Mouse (Mus musculus) heart, embryonic 16.5 days (tissue): ENCODE results near the gene Zfpl1. TPM values are rescaled to one million over a fixed set of nuclear protein-coding genes. Genes with fewer than 3 reads are reported as not detected.

Experiments used
- ATAC-seq: fragments of 200-750 bp; cut with Nextera tagmentation; replicated peaks from 2 replicates; pipeline ENCODE4 v1.8.0; 2017; ENCODE audit warnings: moderate number of reproducible peaks; ENCODE audit not compliant: insufficient read depth, low FRiP score; ENCODE audit errors: extremely low read depth
- H3K27ac ChIP-seq: fragments of 300-500 bp; sonication (generic); 2 replicates; pipeline ENCODE4 v1.5.1; 2014; ENCODE audit warnings: mild to moderate bottlenecking, low read length, control low read depth, moderate library complexity
- H3K27me3 ChIP-seq: fragments of 300-500 bp; sonication (generic); 2 replicates; pipeline ENCODE4 v1.6.1; 2014; ENCODE audit warnings: low read length, mixed read lengths; ENCODE audit not compliant: control insufficient read depth, insufficient read depth
- H3K36me3 ChIP-seq: fragments of 300-500 bp; sonication (generic); 2 replicates; pipeline ENCODE4 v1.6.1; 2014; ENCODE audit not compliant: control insufficient read depth, insufficient read depth
- H3K4me1 ChIP-seq: fragments of 300-500 bp; sonication (generic); 2 replicates; pipeline ENCODE4 v1.6.1; 2014; ENCODE audit warnings: low read length, mixed read lengths; ENCODE audit not compliant: control insufficient read depth, insufficient read depth
- H3K4me2 ChIP-seq: fragments of 300-500 bp; sonication (generic); 2 replicates; pipeline ENCODE4 v1.6.1; 2014; ENCODE audit warnings: low read depth, mild to moderate bottlenecking, control low read depth, low read length
- H3K4me3 ChIP-seq: fragments of 300-500 bp; sonication (generic); 2 replicates; pipeline ENCODE4 v1.5.1; 2014; ENCODE audit warnings: mild to moderate bottlenecking, control low read depth, low read length
- H3K9ac ChIP-seq: fragments of 300-500 bp; sonication (generic); 2 replicates; pipeline ENCODE4 v1.6.1; 2014; ENCODE audit warnings: low read length, control low read depth
- H3K9me3 ChIP-seq: fragments of 300-500 bp; sonication (generic); replicated peaks from 2 replicates; pipeline ENCODE4 v1.6.1; 2016; ENCODE audit warnings: low read length; ENCODE audit not compliant: control insufficient read depth
- whole genome bisulfite sequencing: fragments of 180-500 bp; shearing (Covaris S2); extraction: QIAGEN DNeasy Blood & Tissue Kit; methylation state at CpG from one replicate; pipeline ENCODE4 v1.1.7; 2014; 5-methylcytosine and 5-hydroxymethylcytosine counted together
- polyA plus RNA-seq: library from polyadenylated mRNA; unstranded; fragments of >200 nt; fragmentation: Nextera tagmentation; extraction: Ambion mirVana; gene quantifications from 2 replicates; pipeline ENCODE4 v1.2.1, GENCODE M21; 2015

Gene Zfpl1
- polyA plus RNA-seq, 1 experiment from 2014 or later = 46.1 TPM

DNA sequence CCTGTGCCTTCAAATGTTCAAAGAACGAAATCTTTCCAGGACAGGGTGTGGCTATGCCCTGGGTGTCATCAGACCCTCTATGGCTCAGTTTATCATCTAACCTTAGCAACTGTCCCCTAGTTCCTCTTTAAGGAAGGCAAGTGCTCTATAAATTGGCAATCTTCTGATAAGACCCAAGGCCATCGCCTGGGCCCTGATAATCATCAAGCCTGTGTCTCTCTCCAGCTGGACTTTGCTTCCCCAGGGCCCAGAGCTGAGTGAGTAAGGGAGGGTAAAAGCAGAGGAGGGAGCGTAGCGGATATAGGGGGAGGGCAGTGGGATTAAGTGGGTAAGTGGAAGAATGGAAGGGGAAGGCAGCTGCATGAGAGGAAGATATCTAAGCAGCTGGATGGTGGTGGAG is 19.7 kb upstream of the Zfpl1 start:
- Histone ChIP-seq H3K27me3 (no peaks in the 10 kb centered on the region), H3K9me3 (no peaks in the 10 kb centered on the region), H3K4me1 (no peaks in the 10 kb centered on the region), H3K9ac (no peak overlapping the region), H3K36me3 (no peaks in the 10 kb centered on the region), H3K4me2 (no peak overlapping the region), H3K27ac (no peak overlapping the region), H3K4me3 (no peak overlapping the region)
- no peak for ATAC-seq
- 64% methylated on average over 4 of the region's 4 CpGs for WGBS

DNA sequence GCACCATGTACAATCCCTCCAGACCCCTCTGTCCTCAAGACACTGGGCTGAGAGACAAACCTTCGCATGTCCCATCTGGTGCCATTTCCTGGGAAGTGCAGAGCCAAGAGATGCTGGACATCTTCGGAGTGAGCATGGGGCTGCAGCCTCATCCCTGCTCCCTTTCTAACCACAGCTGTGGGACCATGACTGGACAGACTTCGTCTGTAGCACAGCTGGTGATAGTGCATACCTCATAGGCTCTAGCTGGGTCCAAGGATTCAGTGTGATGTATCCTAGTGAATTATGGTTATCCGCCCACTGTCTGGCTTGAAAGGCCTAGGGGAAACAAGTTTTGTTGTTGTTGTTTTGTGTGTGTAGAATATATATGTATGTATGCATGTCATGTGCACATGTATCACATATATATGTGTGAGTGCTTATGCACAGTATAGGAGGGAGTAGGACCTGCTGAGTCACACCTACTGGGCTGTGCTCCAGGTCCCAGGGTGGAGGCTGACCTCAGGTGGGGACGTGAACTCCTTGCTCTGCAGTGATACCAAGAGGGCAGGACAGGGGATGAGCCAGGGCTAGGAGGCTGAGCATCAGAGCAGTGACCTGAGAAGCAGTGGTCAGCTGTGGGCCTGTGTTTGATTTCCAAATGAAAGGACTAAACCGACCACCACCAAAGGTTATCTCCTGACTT is 17.6 kb upstream of the Zfpl1 start:
- no peak overlapping the region for H3K9ac ChIP-seq
- no peaks in the 10 kb centered on the region for H3K36me3 ChIP-seq
- H3K27me3 ChIP-seq = no peaks in the 10 kb centered on the region
- H3K4me1 ChIP-seq = no peaks in the 10 kb centered on the region
- 67% methylated on average over 6 of the region's 6 CpGs for WGBS
- no peak overlapping the region for H3K4me3 ChIP-seq
- ATAC-seq = no peak
- no peaks in the 10 kb centered on the region for H3K9me3 ChIP-seq
- no peak overlapping the region for H3K27ac ChIP-seq
- no peak overlapping the region for H3K4me2 ChIP-seq

DNA sequence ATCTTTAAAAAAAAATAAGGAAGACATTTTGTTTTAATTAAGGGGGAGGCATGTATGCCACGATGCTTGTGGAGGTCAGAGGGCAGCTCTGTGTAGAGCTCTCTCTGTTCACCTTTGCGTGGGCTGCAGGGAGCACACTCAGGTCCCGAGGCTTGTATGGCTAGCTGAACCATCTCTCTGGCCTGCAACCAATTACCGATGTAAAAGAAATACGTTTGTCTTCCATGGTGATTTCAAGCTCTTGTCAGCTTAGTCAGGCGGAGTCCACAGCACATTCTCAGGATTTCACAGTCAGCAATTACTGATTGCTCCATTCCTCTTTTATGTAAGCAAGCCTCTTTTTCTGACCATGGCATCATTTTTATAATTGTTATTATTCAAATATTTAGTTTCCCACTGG is 16.4 kb upstream of the Zfpl1 start:
- H3K4me1 ChIP-seq = no peaks in the 10 kb centered on the region
- no peak overlapping the region for H3K9ac ChIP-seq
- no peaks in the 10 kb centered on the region for H3K36me3 ChIP-seq
- no peaks in the 10 kb centered on the region for H3K27me3 ChIP-seq
- 76% methylated on average over 6 of the region's 6 CpGs for WGBS
- no peak overlapping the region for H3K27ac ChIP-seq
- H3K4me2 ChIP-seq = no peak overlapping the region
- no peaks in the 10 kb centered on the region for H3K9me3 ChIP-seq
- no peak overlapping the region for H3K4me3 ChIP-seq
- no peak for ATAC-seq

DNA sequence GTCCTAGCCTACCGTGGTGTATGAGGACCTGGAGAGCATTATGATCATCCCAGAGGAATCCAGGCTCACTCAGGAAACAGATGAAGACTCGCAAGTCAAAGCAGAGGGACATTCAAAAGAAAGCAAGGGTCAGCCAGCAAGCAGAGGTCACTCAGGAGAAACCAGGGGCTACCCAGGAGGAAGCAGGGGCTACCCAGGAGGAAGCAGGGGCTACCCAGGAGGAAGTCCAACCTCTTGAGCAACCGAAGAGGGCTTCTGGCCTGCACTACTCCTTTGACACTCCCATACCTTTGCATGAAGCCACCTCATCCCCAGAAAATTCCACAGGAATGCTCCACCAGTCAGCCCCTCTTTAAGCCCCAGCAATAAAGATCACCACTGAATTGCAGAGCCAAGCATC is 13.1 kb upstream of the Zfpl1 start:
- Histone ChIP-seq H3K36me3 (no peaks in the 10 kb centered on the region), H3K4me3 (no peak overlapping the region), H3K4me2 (no peak overlapping the region), H3K9me3 (no peaks in the 10 kb centered on the region), H3K4me1 (no peaks in the 10 kb centered on the region), H3K27ac (no peak overlapping the region), H3K27me3 (no peaks in the 10 kb centered on the region), H3K9ac (no peak overlapping the region)
- WGBS = 78% methylated on average over 3 of the region's 3 CpGs
- no peak for ATAC-seq

DNA sequence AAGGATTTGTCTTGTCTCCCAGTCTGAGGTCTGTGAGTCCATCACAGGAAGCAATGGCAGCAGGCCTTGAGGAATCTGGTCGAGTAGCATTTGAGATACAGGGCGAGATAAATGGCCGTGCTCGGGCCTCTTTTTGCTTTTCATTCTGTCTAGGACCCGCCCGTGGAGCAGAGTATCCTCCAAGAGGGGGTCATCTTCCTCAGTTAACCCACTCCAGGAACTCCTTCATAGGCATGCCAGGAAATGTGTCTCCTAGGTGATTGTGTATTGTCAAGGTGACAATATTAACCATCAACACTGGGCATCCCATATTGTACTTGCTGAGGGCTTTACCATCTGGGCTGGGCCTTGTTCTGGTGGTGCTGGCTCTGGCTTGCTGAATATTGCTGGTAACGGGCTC is 9.4 kb upstream of the Zfpl1 start, which contains the start of gene AC131692.1:
AC131692.1 (plus strand) TSS at position 301 of the 400 bp plus-strand sequence.
- no peak for ATAC-seq
- WGBS = 86% methylated on average over 7 of the region's 7 CpGs
- no peak within 1 kb of the TSS for H3K4me2 ChIP-seq
- H3K27ac ChIP-seq = no peak within 1 kb of the TSS
- H3K4me3 ChIP-seq = no peak within 1 kb of the TSS
- no peak within 1 kb of the TSS for H3K9ac ChIP-seq
- H3K27me3 ChIP-seq = no peaks in the 10 kb centered on the region
- H3K36me3 ChIP-seq = peaks cover 10% of the 10 kb centered on the region
- H3K4me1 ChIP-seq = no peaks in the 10 kb centered on the region
- H3K9me3 ChIP-seq = no peaks in the 10 kb centered on the region

DNA sequence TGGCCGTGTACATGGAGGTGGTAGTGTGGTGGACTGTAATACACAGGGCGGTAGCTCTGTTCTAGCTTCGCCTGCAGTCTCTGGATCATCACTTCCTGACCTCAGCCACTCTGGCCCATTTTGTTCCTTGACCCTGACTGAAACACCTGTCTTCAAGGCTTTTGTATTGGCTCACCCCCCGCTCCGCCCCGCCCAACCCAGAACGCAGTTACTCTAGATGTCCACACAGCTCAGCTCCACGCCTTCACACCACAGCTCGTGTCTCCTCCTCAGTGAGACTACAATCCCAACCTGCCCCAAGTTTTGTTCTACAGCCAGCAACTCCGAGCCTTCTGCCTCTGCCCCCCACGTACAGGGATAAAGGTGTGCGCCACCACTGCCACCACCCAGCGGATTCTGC is 4.1 kb upstream of the Zfpl1 start:
- peaks cover 11% of the 10 kb centered on the region for H3K4me1 ChIP-seq
- H3K27ac ChIP-seq = no peak overlapping the region
- WGBS = 93% methylated on average over 13 of the region's 13 CpGs
- no peak overlapping the region for H3K4me2 ChIP-seq
- H3K9me3 ChIP-seq = no peaks in the 10 kb centered on the region
- no peak overlapping the region for H3K4me3 ChIP-seq
- no peak overlapping the region for H3K9ac ChIP-seq
- ATAC-seq = no peak
- H3K36me3 ChIP-seq = peaks cover 14% of the 10 kb centered on the region
- no peaks in the 10 kb centered on the region for H3K27me3 ChIP-seq

DNA sequence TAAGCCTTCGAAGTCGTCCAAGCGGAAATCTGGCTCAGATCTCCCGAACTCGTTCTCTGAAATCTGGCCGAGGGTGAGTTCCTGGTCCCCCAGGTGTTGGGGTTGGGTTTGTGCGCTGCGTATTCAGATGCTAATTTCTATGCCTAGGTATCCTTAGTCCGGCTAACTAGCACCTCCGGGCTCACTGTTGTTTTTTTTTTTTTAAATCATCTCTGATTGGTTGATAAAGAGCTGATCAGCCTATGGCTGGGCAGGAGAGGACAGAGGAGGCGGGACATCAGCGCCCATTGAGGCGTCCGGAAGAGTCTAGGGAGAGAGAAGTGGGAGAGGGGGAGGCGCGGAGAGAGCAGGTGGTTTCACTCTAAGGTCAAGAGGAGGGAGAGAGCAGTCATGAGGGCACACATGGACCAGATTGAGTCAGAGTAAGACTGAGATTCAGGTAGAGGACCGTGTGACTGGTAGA is 692 bp upstream of the Zfpl1 start:
- Histone ChIP-seq H3K9me3 (no peaks in the 10 kb centered on the region), H3K27me3 (no peaks in the 10 kb centered on the region), H3K27ac (peak overlapping the region; percentile 52), H3K4me2 (peak overlapping the region; percentile 91), H3K36me3 (peaks cover 17% of the 10 kb centered on the region), H3K4me1 (peaks cover 14% of the 10 kb centered on the region), H3K4me3 (peak overlapping the region; percentile 85), H3K9ac (peak overlapping the region; percentile 78)
- WGBS = 0% methylated on average over 17 of the region's 17 CpGs
- peak; percentile 57 for ATAC-seq

DNA sequence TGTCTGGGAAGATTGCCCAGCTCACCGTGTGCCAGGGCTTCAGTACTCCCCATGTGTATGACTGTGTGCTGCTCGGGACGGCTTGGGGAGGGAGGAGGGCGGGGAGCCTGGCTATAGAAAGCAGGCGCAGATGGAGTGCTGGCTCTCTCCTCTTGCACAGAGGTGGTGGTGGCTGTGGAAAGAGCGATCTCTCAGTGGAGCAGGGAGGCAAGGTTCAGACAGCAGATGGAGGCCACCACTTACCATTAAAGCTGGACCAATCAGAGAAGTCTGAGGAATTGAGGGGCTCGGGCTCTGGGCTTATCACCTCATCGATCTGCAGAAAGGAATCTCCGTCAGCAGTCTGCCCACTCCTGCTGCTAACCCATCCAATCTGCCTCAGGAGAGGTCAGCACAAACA is 2.6 kb downstream of the Zfpl1 start, which contains the start of gene Gm28374:
Gm28374 (minus strand) TSS at position 101 of the 400 bp plus-strand sequence.
- 84% methylated on average over 9 of the region's 9 CpGs for WGBS
- no peak for ATAC-seq
- H3K9me3 ChIP-seq = no peaks in the 10 kb centered on the region
- no peak within 1 kb of the TSS for H3K4me2 ChIP-seq
- H3K27me3 ChIP-seq = no peaks in the 10 kb centered on the region
- peaks cover 13% of the 10 kb centered on the region for H3K36me3 ChIP-seq
- peaks cover 14% of the 10 kb centered on the region for H3K4me1 ChIP-seq
- no peak within 1 kb of the TSS for H3K9ac ChIP-seq
- H3K4me3 ChIP-seq = no peak within 1 kb of the TSS
- H3K27ac ChIP-seq = no peak within 1 kb of the TSS

DNA sequence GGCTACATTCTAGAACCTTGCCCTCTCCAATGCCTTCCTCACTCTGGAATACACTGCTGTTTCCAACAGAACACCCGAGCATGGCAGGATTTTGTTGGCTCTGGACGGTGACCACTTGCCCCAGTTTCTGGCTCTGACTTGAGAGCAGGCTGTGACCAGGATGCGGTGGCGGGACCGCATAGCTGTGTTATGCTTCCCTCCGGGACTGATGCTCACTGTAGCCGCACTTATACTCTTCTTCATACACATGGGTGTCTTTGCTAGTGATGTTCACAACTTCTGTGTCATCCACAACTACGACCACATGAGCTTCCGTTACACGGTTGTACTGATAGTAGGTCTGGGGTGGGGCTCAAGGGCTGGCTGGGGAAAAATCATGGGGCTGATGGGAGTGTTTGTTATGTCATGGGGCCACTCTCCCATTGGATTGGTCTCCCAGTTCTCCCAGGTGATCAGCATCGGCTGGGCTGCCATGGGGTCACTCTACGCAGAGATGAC is 4.7 kb downstream of the Zfpl1 start, which contains the start of gene Tmem262:
Tmem262 (plus strand) TSS at position 51 of the 498 bp plus-strand sequence.
- Histone ChIP-seq H3K9me3 (no peaks in the 10 kb centered on the region), H3K27me3 (no peaks in the 10 kb centered on the region), H3K9ac (no peak within 1 kb of the TSS), H3K27ac (no peak within 1 kb of the TSS), H3K36me3 (peaks cover 12% of the 10 kb centered on the region), H3K4me1 (peaks cover 13% of the 10 kb centered on the region), H3K4me3 (no peak within 1 kb of the TSS), H3K4me2 (no peak within 1 kb of the TSS)
- ATAC-seq = no peak
- WGBS = 87% methylated on average over 12 of the region's 12 CpGs
